Mouse (Mus musculus) spleen, postnatal 10 days (tissue): ENCODE results near the gene Fat2.
A peak's percentile ranks its signal among the peaks of the same experiment; 100 is the strongest.

Experiments
- DNase-seq, 2 experiments: peaks; one replicate each; pipeline ENCODE4 v3.0.0; 2021 to 2022; ENCODE audit warnings: low spot score in 2 of 2

The Fat2 gene

DNA sequence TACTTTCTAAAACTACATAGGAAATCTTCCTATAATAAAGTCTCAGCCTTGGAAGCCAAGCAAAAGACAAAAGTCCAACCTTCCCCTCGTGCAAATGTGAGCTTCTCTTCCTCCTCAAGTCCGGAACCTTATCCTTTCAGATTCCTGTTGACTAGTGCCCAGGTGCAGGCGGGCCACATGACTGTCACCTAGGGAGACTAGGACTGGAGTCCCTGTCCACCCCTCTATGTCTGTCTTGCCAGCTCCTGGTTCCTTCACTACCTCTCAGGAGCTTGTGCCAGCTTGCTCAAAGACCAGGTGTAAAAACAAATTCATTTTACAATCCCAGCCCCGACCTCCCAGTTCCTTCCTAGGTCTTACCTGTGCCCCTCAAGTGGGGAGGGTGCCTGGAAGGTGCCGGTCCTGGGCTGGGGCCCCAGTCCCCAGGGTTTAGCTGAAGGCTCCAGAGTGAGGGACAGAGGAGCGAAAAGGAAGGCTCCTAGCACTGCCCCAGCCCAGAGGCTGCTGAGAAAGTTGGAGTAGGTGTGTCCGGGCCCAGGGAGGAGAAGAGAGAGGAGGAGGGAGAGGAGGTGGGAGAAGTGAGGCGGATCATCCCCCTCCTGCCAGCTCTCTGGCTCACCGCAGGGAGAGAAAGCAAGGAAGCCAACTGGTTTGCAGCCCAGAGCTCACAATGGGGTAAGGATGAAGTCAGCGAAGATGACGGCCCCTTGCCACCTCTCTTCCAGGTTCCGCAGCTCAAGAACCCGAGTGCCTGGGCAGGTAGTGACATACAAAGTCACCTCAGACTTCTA lies at the start of gene Fat2:
TSS of gene Fat2 (minus strand) at position 464 of the 791 bp plus-strand sequence.
- no peak for DNase-seq

DNA sequence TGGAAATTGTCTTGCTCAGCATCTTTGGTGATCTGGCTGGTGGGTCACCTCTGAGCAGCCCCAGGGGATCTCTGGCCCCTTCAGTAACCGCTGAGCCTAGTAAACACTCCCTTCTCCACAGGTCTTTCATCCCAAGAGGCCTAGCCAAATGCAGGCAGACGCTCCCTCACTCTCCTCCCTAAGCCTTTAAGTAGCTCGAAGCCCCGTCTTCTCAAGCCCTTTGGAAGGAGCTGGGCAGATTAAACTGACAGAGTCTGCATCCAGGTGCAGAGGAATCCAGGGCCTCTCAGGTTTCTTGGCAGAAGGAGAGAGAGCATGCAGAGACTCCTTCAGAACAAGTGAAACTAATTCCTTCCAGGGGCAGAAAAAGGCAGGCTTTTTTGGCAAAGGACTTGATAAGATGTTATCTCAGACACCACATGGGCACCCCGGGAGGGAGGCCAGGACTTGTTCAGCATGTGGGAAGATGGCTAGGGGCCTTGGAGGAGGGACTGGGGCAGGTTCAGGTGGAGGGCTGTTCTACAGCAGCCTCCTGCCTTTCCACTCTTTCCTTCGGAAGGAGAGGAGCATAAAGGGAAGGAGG lies 47.2 kb upstream of the Fat2 start:
- DNase-seq: no peak

DNA sequence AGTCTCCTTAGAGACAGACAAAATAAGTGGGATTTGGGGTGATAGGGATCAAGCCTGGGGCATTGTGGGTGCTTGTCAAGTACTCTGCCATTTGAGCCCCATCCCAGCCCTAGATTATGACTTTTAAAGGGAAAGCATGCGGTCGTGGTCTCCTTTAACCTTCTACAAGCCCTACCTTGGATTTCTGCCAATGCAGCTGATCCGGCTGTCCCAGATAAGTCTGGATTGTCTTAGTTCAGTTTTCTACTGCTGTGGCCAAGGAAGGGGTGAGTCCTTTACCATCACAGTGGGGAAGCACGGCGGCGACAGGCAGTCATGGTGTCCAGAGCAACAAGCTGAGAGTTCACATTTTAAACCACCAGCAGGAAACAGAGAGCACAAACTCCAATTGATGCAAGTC lies 44.5 kb upstream of the Fat2 start:
- DNase-seq: no peak

DNA sequence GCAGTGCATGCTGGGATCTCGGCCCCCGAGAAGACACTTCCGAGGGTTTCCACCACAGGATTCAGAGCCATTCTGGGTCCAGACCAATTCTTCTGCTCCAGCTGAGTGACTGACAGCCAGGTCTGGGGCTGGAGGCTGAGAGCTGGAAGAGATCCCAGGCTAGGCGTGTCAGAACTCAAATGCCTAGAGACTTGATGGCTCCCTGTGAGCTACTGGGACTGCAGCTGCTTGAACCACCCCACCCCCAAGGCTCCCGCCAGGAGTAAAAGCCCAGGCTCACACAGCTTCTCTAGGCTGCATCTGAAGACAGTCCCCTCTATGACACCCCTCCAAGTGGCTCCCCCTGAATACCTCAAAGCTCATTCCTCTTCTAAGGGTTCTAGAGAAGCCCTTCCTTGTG lies 42.0 kb upstream of the Fat2 start:
- no peak for DNase-seq

DNA sequence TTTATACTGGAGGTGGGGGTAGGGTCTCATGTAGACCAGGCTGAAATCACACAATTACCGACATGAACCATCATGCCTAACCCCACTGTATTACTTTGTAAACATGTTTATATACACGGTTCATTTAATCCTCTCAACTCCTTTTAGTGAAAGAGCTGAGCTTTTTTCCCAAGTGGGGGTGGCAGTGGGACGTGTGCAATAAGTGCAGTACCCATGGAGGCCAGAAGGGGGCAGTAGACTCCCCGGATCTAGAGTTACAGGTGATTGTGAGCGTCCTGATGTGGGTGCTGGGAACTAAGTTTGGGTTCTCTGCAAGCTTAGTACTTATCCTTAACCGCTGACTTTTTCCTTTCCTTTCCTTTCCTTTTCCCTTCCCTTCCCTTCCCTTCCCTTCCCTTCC lies 37.5 kb upstream of the Fat2 start:
- peak in 1 of 2 experiments; percentile 49 for DNase-seq

DNA sequence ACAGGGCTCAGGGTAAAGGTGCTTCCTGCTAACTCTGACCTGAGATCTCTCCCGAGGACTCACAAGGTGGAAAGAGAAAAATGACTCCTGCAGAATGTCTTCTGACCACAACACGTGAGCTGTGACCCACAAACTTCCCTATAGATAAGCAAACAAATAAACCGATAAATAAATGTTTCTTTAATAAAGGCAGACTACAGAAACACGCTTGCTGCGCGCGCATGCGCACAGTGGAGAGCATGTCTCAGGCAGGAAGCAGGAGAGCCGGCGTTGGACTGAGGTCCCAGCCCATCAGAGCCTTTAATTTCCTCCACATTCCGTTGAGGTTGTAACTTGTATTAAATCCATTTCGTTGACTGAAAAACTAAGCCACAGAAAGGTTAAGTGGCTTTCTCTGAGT lies 37.0 kb upstream of the Fat2 start:
- no peak for DNase-seq

DNA sequence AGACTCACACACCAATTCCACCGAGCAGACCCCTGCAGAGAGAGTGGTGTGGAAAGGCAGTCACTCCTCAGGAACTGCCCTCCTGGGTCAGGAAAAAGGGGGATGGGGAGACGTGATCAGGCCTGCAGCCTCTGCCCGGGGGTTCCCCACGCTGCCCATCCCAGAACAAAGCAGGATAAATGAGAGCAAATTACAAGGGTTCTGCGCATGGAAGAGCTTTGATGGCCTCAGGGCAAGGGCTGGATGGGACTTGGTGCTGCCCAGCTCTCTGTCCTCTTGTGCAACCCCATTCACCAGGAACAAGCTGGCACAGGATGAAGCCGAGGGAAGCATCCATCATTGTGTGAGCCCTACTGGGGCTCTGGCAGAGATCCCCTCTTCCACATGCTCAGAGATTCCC lies 35.6 kb upstream of the Fat2 start:
- no peak for DNase-seq

DNA sequence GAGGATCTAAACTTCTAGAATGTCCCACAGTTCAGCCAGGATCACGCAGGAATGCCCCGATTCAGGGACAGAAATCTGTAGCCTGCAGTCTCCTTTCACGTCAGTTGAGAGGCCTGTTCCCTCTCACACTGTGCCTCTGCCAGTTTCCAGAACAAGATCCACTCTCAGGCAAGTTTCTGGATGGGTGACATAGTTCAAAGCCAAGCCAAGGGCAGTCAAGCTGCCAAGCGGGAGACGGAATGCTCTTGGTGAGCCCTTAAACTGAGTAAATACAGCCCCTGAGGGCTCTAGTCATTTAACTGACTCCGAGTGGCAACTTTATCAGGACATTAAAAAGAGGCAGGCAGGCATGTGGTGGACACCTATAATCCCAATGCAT lies 32.7 kb upstream of the Fat2 start:
- no peak for DNase-seq

DNA sequence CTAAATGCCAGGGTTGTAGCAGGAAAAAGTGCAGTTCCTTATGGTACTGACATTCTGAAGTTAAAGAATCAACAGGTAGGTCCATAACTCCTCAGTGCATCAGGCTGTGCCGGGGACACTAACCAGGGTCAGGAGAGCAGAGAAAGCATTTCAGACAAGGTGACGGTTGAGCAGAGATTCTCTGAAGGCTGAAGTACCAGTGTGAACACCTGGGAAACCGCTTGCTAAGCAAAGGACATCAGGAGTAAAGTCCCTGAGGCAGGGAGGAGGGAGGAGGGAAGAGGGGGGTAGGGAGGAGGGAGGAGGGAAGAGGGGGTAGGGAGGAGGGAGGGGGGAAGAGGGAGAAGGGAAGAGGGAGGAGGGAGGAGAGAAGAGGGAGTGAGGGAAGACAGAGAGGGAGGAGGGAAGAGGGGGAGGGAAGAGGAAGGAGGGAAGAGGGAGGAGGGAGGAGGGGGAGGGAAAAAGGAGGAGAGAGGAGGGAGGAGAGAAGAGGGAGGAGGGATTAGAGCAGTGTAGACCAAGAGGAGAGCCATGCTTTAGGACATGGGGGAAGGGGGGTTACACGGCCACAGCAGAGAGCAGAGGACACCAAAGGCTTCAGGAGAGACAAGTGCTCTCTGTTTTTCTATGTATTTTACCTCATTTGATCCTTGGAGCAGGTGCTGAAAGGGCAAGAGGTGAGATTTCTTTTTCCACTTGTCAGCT lies 32.2 kb upstream of the Fat2 start:
- DNase-seq: no peak

DNA sequence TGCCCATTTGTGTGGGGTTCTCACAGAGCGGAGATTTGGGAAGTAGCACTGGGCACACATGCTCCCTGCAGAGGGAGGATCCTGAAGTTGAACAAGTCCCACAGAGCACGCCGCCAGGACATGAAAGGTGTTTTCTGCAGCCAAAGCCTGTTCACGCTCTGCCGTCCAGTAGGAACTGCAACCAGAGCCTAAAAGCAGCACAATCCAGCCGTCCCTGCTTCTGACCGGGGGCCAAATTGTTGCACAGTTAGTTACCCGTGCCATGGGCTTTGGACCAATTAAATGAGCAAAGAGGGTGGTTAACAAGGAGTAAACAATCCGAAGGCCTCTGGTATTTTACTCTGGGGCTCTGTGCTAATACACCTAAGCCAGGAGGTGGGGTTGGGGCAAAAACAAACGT lies 31.4 kb upstream of the Fat2 start:
- no peak for DNase-seq

DNA sequence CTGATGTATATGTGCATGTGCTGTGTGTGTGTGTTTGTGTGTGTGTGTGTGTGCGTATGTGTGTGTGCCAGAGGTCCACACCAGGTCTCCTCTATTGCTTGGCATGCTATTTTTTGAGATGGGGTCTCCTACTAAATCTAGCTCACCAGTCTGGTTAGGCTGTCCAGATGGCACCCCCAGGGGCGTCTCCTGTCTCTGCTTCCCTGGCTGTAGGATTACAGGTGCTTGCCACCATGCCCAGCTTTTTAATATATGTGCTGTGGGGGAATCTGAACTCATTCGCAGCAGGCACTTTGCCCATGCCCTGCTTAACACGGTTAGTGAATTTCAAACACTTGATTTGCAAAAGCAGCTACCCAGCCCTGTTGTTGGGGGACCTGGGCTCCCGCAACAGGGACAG lies 29.5 kb upstream of the Fat2 start:
- DNase-seq: no peak

DNA sequence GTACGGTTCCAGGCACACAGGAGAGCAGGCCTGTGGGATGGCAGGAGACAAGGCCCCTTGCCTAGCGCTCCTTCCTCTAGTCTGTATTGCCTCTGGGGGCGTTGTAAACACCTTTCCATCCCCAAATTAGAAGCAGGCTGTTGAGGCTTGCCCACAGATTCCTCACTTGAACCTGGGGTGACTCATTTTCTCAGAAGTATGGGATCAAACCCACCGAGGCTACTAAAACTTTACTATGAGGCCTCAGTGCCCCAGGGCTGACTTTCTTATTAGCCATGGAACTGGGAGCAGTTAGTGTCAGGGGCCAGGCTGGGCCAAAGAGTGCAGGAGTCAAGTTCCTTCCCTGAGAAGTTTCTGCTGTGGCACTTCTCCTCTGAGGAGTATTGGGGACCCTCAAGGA lies 28.9 kb upstream of the Fat2 start:
- DNase-seq: no peak

DNA sequence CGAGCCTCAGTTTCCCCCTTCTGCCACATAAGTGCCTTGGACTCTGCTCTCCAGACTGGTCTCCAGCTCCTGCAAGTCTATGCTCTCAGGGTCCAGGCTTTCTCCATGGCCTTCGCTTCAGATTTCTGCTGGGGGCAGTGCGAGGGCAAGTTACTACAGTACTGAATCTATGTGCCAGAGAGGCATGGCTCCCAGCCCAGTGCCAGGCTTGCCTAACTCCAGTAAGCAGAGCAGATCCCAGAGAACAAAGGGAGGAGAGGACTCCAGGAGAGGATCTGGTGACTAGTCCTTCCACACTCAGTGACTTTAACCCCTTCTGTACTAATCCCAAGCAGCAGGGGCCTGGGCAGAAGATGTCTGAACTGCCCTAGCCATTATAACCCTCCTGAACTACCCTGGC lies 28.3 kb upstream of the Fat2 start:
- DNase-seq: no peak

DNA sequence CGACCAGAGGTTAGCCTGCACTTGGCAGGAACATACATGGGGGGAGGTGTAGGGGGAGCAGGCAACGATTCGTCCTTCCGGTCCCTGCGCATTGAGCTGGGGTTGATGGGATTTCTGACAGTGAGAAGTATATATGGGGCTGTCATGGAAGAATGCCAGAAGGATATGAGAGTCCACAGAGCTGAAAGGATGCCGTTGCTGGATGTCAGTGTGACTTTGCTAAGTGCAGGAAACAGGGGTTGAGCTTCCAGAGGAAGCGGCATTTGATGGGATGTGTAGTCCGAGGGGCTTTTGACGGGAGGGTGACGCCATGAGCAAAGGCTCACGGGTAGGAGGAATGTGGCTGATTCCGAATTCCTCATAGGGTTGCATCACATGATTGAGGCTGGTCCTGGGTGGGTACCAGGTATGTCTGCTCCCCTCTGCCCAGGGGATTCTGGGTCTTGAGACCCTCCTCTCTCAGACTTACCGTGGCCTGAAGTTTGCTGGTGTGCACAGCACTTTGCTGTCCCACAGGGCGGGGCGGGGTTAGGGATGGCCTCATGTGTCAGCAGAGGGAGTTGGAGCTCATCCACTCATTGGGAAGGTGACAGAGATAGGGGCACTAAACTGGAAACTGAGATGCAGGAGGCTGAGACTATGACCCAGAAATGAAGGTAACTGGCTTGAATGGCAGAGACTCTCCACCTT lies 21.9 kb upstream of the Fat2 start:
- DNase-seq: no peak

DNA sequence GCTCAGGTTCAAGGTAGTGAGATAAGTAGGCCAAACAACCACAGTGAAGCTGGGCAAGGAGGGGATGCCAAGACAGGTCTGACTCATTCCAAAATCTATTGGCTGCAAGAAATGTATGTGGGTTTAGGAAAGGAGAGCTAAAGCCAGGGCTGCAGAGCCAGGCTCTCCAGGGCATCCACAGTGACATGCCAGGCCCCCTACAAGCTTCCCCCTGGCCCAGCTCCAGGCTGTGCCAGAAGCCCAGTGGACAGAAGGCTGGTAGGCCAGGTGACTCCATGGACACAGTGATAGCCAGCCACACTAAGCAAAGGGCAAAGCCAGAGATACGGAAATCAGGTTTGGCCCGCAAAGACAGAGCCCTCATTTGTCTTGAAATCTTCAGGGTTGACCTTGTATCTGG lies 20.5 kb upstream of the Fat2 start:
- DNase-seq: no peak

DNA sequence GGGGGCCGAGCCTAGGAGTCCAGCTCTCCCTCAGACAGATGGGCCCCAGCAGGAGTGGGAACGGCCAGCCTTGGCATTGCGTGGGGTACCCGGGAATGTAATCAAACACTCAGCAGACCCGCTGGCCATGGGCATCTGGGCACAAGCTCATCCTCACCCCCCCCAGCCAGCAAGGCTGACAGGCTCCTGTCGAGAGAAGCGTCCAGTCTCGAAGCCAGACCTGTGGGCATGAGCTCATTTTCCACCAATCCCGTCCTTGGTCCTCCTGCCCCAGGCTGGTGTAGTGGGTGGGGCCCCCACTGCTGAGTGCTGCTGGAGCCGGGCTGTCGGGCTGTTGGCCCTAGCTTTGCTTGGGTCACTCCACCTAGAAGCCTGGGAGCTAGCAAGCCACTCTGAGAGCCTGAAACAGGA lies 5.6 kb upstream of the Fat2 start:
- DNase-seq: no peak

DNA sequence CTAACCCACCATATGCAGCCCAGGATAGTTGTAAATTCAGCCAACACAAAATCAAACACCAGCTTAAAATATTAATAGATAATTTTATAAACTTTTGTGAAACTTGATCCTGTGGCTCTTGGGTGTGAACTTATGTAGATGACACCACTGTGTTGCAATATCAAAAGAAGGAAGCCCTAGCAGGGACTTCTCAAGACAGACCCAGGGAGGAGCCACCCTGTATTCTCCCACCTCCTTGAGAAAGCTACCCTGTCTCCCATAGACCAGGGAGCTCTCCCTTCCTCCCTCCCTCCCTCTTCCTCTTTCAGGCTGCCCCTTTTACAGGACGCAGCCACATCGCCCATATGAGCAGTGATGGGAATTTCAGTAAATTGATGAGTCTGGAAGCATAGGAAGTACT lies 4.4 kb upstream of the Fat2 start:
- no peak for DNase-seq

DNA sequence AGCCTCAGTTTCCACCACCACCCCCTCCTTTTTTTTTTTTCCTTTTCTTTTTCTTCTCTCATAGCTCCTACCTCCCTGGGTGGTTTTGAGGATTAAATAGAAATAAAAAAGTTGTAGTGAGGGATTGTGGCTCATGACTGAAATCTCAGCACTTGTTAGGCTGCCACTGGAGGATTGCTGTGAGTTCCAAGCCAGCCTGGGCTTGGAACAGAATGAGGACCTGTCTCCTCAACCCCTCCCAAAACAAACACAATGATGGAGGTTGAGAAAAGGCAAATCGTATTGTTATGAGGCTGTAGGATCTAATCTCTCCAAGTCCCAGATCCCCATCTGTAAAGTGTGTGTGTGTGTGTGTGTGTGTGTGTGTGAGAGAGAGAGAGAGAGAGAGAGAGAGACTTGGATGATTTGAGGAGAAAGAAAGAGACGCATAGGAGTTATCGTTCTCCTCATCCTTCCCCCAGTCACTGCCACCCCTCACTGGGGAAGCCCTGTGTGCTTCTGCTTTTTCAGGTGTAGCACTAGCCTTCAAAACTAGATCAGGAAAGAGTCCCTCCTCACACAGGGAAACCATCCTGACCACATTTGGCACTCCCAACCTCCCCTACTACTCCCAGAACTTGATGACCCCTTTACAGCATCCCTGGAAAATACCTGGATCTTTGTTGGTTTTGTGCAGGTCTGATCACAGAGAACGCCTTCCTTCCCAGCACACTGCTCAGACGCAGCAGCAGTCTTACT lies 837 bp upstream of the Fat2 start:
- no peak for DNase-seq

DNA sequence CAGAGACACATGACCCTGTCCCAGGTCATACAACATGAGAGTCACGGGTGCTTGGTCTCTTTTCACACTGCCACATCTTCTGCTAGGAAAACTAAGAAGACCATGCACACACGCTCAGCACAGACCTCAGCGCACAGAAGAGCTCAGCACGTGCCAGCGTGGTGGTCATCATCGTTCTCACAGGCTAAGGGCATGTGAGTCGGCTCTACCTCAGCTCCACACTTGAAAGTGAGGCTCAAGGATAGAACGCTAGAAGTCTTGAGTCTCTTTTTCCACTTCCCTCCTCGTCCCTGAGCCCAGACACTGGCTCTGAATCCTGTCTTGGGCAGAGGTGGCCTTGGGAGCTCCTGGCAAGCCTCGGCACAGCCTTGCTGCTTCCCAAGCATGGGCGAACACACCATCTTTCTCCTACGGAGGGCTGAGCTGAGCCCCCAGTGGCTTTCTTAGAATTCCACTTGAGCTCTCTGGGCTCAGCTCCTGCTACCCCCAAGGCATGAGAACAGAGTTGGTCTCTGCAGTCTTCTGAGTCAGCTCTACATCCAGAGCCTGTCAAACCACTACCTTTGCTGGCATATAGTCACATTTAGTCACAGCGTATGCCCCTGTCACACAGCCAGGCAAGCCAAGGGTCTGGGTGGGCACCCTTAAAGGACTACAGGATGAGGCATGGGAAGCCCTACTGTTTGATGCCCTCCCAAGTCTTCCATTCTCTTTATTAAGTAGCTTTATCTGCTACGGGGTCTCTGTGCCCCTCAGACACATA lies 869 bp downstream of the Fat2 start:
- no peak for DNase-seq

DNA sequence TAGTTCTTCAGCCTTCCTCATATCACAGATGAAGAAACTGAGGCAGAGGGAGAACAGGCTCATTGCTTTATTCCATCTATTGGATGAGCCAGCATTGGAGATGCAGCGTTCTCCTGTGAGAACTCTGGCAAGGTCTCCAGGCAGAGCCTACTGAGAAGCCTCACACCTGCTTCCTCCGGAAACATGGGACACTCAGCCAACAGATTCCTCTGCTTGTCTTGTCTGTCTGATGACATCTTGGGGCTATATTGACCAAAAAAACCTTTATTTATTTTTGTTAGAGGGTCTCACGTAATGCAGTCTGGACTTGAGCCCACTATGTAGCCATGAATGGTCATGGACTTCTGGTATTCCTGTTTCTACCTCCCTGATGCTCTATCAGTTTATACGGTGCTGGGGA lies 1.8 kb downstream of the Fat2 start:
- DNase-seq: no peak

DNA sequence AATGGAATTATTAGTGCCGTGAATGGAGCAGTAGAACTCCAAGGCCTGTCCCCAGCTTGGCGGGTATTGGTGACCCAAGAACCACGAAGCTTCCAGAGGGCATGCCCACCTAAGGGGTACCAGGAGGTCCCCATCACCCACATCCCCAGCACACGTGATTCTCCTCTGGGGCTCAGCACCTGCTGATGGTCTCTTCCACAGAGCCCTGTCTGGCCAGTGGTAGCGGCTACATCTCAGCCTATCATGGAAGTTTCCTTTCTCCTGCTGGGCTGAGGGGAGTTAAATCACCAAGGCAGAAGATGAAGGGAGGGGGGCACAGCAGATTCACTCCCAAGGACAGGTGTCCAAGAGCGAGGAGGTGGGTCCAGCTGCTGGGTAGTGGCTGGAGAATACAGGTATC lies 2.3 kb downstream of the Fat2 start:
- DNase-seq: no peak
